Mouse (Mus musculus): ENCODE measurements around the gene Ngp.
A peak's percentile ranks its signal among the peaks of the same experiment; 100 is the strongest.
"Not testable (repeated sequence)": the region's sequence is repeated elsewhere in the genome, so short reads cannot be mapped to it uniquely, and the experiment has no call there.

Gene Ngp

GRCm38 (mm10) chr9:110419511-110420112 is at the start of gene Ngp:
TSS of gene Ngp (plus strand) at chr9:110419747.
- no peak for DNase-seq (ENCODE audit: low spot score in 2 of 2)

DNA sequence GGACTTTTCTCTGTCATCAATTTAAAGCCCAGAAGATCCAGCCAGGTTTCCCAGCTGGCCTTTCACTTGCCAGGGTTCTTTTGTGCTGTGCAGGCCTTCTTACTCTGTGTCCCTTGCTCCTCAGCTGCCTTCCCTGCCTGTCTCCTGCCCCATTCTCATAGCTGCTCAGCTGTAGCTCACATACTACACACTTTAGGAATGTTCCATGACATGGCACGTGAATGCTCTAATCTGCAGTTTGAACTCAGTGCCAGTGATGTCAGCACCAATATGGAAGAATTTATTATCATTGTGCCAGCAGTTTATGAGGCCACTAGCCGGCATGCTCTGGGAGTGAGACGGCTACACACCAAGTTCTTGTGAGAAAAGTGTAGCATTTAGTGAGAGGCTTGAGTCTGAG is 49.7 kb upstream of the Ngp start:
- DNase-seq (ENCODE audit: low spot score in 2 of 2) = no peak

GRCm38 (mm10) chr9:110373871-110374270 is 45.7 kb upstream of the Ngp start:
- DNase-seq (ENCODE audit: low spot score in 2 of 2) = no peak

DNA sequence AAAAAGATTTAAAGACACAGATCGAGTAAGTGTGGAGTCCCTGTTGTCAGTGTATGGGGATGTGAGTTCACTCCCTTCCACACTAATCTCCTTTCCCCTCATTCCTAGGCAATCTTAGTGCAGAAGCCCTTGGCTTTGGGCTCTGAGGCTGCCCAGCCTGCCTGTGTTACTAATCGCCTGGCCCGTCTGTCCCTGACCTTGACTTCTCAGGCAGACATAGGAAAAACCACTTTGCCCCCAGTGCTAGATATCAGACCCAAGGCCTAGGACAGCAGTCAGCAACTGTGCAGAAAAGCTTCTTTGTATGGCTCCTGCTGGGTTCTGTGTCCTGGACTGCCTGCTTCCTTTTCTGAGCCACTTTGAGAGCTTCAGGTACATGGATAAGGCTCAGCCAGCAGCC is 43.9 kb upstream of the Ngp start:
- DNase-seq (ENCODE audit: low spot score in 2 of 2) = no peak

DNA sequence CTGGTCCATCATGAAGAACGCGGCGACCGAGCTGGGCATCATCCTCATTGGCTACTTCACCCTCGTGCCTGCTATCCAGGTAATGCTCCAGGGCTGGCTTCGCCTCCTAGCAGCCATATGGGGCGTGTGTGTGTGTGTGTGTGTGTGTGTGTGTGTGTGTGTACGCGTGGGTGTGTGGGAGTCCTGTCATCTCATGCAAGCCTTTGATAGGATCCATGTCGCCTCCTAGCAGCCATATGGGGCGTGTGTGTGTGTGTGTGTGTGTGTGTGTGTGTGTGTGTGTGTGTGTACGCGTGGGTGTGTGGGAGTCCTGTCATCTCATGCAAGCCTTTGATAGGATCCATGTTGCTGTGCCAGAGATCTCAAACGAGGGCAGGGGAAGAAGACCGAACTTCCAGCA is 41.9 kb upstream of the Ngp start:
- DNase-seq (ENCODE audit: low spot score in 2 of 2) = not testable (repeated sequence)

- no peak for DNase-seq (ENCODE audit: low spot score in 2 of 2)
Measured at GRCm38 (mm10) chr9:110379361-110379760, 40.2 kb upstream of the Ngp start.

DNA sequence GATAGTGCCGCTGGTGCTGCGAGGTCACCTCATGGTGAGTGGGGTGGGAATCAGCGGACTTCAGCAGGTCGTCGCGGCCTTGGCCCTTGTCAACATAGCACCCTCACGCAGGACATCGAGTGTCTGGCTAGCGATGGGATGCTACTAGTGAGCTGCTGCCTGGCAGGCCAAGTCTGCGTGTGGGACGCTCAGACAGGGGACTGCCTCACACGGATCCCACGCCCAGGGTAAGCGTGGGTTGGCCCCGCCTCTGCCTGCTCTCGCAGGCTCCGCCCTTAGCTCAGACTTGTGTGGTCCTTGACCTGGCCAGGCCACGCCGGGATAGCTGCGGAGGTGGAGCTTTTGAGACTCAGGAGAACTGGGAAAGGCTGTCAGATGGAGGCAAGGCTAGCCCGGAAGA is 38.9 kb upstream of the Ngp start:
- no peak for DNase-seq (ENCODE audit: low spot score in 2 of 2)

DNA sequence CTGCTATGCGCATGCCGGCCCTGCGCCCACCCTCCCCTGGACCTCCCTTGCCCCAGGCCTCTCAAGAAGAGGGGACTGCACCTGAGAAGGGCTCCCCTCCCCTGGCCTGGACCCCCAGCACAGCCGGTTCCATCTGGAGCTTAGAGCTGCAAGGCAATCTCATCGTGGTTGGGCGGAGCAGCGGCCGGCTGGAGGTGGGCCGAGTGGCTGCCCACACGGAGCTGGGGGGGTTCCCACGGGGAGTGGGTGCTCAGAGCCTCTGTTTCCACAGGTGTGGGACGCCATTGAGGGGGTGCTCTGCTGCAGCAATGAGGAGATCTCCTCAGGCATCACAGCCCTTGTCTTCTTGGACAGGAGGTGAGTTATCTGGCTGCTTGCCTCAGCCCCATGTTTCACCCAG is 38.3 kb upstream of the Ngp start:
- DNase-seq (ENCODE audit: low spot score in 2 of 2) = no peak

- no peak for DNase-seq (ENCODE audit: low spot score in 2 of 2)
Measured at GRCm38 (mm10) chr9:110384369-110384929, 35.1 kb upstream of the Ngp start.

DNA sequence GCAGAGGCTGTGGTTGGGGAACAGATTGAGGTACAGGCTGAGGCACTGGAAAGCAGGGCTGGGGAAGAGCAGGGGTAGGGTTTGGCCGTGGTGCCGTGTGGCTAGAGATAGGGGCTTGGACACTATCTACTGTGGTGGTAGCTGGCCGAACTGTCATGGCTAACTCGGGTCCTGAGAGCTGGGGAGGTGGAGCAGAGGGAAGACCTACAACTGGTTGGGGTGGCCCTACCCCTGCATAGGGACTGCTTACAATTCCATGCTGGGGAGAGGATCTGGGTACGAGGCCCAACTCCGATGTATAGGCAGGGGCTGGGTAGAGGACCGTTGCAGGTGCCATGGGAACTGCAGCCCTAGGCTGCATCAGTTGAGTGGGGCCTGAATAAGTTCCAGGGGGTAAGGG is 31.5 kb upstream of the Ngp start:
- no peak for DNase-seq (ENCODE audit: low spot score in 2 of 2)

DNA sequence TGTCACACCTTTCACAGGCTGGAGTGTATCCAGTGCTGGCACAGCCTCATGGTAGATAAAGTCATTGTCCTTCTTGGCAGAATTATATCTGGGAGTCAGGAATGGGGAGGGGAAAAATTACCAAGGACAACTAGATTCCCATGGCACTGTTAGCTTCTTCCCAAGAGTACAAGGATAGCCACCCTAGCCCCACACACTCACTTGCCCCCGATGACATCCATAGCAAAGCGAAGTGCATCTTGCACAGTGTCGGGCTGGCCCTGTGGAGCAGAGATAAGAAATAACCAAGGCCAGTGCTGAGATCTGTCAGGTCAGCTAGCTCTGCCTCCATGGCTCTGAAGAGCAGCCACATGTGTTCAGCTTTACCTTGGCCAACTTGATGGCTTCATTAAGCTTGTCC is 28.7 kb upstream of the Ngp start:
- no peak for DNase-seq (ENCODE audit: low spot score in 2 of 2)

DNA sequence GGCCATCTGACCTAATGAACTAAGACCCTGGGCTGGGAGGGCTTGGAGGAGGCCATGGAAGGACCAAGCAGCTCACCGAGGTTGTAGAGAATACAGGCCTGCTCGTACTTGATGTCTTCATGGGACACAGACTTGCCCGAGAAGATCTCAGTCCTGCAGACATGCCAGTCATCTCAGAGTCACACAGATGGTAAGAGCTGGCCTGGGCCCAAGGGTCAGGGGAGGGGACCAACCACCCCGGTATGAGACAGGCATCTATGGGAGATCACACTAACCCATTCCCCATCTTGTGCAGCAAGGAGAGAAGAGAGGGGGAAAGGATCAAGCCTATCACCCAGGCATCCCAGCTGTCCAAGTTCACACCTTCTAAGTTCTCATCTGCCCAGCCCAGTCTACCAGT is 26.3 kb upstream of the Ngp start:
- no peak for DNase-seq (ENCODE audit: low spot score in 2 of 2)

- no peak for DNase-seq (ENCODE audit: low spot score in 2 of 2)
Measured at GRCm38 (mm10) chr9:110400650-110401049, 18.9 kb upstream of the Ngp start.

DNA sequence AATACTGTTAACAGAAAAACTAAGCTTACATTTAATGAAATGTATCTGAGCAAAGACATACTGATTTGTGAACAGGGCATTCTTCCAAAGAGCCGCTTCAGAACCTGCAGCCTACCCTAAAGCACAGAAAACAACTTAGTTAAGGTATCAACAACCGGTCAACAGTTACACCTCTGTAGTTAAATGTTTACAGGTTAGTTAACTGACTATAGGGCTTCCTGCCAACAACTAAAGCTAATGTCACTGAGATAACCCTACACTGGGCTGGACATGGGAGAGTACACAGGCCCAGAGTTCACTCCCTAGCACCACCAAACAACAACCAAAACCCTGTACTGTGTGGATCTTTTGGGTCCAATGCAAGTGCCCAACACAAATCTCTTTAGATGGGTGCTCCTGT is 16.8 kb upstream of the Ngp start:
- DNase-seq (ENCODE audit: low spot score in 2 of 2) = no peak

GRCm38 (mm10) chr9:110403240-110403639 is 16.3 kb upstream of the Ngp start:
- DNase-seq (ENCODE audit: low spot score in 2 of 2) = not testable (repeated sequence)

- DNase-seq (ENCODE audit: low spot score in 2 of 2) = no peak
Measured at GRCm38 (mm10) chr9:110407311-110408098, 12.0 kb upstream of the Ngp start.

GRCm38 (mm10) chr9:110408099-110408773 is 11.3 kb upstream of the Ngp start, which contains the start of gene Ptpn23:
TSS of gene Ptpn23 (minus strand) at chr9:110408213.
- peak; percentile 88 to 89 for DNase-seq (ENCODE audit: low spot score in 2 of 2)

DNA sequence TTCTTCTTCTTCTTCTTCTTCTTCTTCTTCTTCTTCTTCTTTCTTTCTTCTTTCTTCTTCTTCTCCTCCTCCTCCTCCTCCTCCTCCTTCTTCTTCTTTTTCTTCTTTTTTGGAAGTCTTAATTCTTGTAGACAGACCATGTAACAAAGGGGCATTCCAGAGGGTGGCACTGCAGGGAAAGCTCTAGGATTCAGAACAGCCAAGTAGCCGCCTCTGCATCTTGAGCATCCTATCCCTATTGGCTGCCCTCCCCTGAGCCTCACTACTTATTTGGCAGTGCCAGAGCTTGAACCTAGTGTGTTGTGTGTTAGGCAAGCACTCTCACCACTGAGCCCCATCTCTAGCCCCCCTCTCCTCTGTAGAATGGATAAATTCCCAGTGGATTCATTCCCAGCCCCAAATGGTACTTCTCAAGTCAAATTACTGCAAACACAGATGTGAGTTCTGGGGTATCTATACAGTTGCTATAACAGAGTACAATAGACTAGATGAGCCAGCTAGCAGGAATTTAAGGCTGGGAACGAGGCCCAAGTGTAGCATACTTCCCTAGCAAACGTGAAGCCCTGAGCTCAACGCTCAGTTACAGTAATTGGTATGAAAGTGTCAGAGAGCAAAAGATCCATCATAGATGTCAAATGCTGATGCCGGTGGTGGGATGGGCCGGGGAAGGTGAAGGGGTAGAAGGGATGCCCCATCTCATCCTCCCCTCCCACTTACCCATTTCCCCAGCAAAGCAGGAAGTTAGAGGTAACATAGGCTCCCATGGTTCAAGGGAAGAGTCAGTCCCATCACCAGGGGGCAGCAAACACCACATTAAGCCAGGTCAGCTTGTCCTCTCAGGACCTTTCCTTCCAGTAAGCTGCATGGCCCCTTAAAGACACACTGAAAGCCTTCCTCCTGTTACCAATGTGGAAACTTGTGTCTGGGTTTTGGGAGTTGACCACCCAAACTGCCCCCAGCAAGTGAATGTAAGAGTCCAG is 8.3 kb upstream of the Ngp start:
- DNase-seq (ENCODE audit: low spot score in 2 of 2) = peak; percentile 67 to 71

- no peak for DNase-seq (ENCODE audit: low spot score in 2 of 2)
Measured at GRCm38 (mm10) chr9:110412926-110413325, 6.6 kb upstream of the Ngp start.

DNA sequence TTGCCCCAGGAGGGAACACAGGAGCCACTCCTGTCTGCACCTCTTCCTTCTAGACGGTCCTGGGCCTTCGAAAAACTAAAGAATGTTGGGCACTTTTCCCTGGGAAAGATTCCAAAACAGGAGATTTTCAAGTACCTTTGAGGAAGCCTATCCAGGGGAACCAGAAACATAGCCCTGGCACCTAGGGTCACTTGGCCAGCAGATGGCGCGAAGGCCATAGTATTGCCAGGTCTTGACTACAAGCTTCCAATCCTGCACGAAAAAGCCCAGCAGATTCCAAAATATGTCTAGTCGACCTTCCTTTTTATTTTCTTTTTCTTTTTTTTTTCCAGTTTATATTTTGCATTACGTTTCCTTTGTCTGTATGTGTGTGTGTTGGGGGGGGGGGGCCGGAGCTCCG is 5.8 kb upstream of the Ngp start:
- DNase-seq (ENCODE audit: low spot score in 2 of 2) = no peak

- no peak for DNase-seq (ENCODE audit: low spot score in 2 of 2)
Measured at GRCm38 (mm10) chr9:110431241-110431640, 11.7 kb downstream of the Ngp start.
